Mouse (Mus musculus) myocyte (in vitro differentiated cells): ENCODE results near the gene Hspb8.

Source experiments
- E2F4 ChIP-seq: IDR thresholded peaks from one replicate; pipeline ENCODE4 v1.6.1; 2011; ENCODE audit warnings: mild to moderate bottlenecking, control low read depth, moderate library complexity; ENCODE audit not compliant: insufficient read depth
- MYOG ChIP-seq, 3 experiments: IDR thresholded peaks; one replicate each; pipeline ENCODE4 v1.6.1; 2011; ENCODE audit warnings: control low read depth in 2 of 3, low read depth in 2 of 3, mild to moderate bottlenecking in 2 of 3; ENCODE audit not compliant: insufficient read length in 2 of 3, control insufficient read depth in 1 of 3, insufficient read depth in 1 of 3
- POLR2A ChIP-seq: IDR thresholded peaks from one replicate; pipeline ENCODE4 v1.6.1; 2011; ENCODE audit warnings: low read depth, mild to moderate bottlenecking, control low read depth, moderate library complexity; ENCODE audit not compliant: insufficient read length
- TCF12 ChIP-seq: IDR thresholded peaks from one replicate; pipeline ENCODE4 v1.6.1; 2011; ENCODE audit warnings: mild to moderate bottlenecking, control low read depth; ENCODE audit not compliant: poor library complexity, insufficient read depth, severe bottlenecking
- USF1 ChIP-seq: IDR thresholded peaks from one replicate; pipeline ENCODE4 v1.6.1; 2011; ENCODE audit warnings: low read depth, mild to moderate bottlenecking, control low read depth, moderate library complexity

GRCm38 (mm10) chr5:116449522-116450225 lies 27.0 kb upstream of the Hspb8 start:
- no peak for TF ChIP-seq POLR2A
- TF ChIP-seq MYOG (IDR thresholded peaks at IDR 0.05; ENCODE audit: control insufficient read depth in 1 of 3, insufficient read depth in 1 of 3, insufficient read length in 2 of 3, low read depth in 2 of 3): no peak
- TF ChIP-seq E2F4: no peak
- TF ChIP-seq TCF12: no peak
- no peak for TF ChIP-seq USF1
